Mouse (Mus musculus) lung, embryonic 14.5 days (tissue): Measurements from ENCODE around the gene Wnt1. TPM values are rescaled to one million over a fixed set of nuclear protein-coding genes. Genes with fewer than 3 reads are reported as not detected.
A peak's percentile ranks its signal among the peaks of the same experiment; 100 is the strongest.

Experiments
- ATAC-seq: fragments of 200-750 bp; cut with Nextera tagmentation; 2 replicates; pipeline ENCODE4 v1.8.0; 2017; ENCODE audit warnings: mild to moderate bottlenecking, moderate TSS enrichment, moderate library complexity; ENCODE audit not compliant: insufficient read depth
- DNase-seq: peaks from one replicate; pipeline ENCODE4 v3.0.0-alpha.2; 2015
- H3K27ac ChIP-seq: fragments of 300-500 bp; sonication (generic); 2 replicates; pipeline ENCODE4 v1.5.1; 2014; ENCODE audit warnings: low read depth, mild to moderate bottlenecking, moderate library complexity
- H3K27me3 ChIP-seq: fragments of 300-500 bp; sonication (generic); 2 replicates; pipeline ENCODE4 v1.6.1; 2014; ENCODE audit warnings: low read length, control low read depth; ENCODE audit not compliant: insufficient read depth
- H3K36me3 ChIP-seq: fragments of 300-500 bp; sonication (generic); 2 replicates; pipeline ENCODE4 v1.6.1; 2014; ENCODE audit warnings: control low read depth; ENCODE audit not compliant: insufficient read depth
- H3K4me1 ChIP-seq: fragments of 300-500 bp; sonication (generic); 2 replicates; pipeline ENCODE4 v1.6.1; 2014; ENCODE audit warnings: antibody characterized with exemption, control low read depth; ENCODE audit not compliant: insufficient read depth
- H3K4me2 ChIP-seq: fragments of 300-500 bp; sonication (generic); 2 replicates; pipeline ENCODE4 v1.6.1; 2014; ENCODE audit warnings: mild to moderate bottlenecking
- H3K4me3 ChIP-seq: fragments of 300-500 bp; sonication (generic); 2 replicates; pipeline ENCODE4 v1.5.1; 2014; ENCODE audit warnings: low read depth, low read length
- H3K9ac ChIP-seq: fragments of 300-500 bp; sonication (generic); 2 replicates; pipeline ENCODE4 v1.6.1; 2014
- H3K9me3 ChIP-seq: fragments of 300-500 bp; sonication (generic); 2 replicates; pipeline ENCODE4 v1.6.1; 2016; ENCODE audit warnings: low read depth, low read length, control low read depth
- CTCF ChIP-seq: IDR thresholded peaks from 2 replicates; pipeline ENCODE4 v1.5.1; 2016; ENCODE audit warnings: antibody characterized with exemption, low read depth
- WGBS: fragments of 180-500 bp; shearing (Covaris S2); extraction: QIAGEN DNeasy Blood & Tissue Kit; methylation state at CpG from one replicate; pipeline ENCODE4 v1.1.7; 2014; 5-methylcytosine and 5-hydroxymethylcytosine counted together
- polyA plus RNA-seq: library from polyadenylated mRNA; unstranded; fragments of >200 nt; fragmentation: Nextera tagmentation; extraction: Ambion mirVana; gene quantifications from 2 replicates; pipeline ENCODE4 v1.2.1, GENCODE M21; 2014

Gene Wnt1
- polyA plus RNA-seq, 1 experiment from 2014 or later, result not detected

GRCm38 (mm10) chr15:98796803-98797595 lies 7.3 kb downstream of the Wnt1 start:
- ATAC-seq (no peak), DNase-seq (peak; percentile 51)
- no peak overlapping the region for H3K9ac ChIP-seq
- no peak for TF ChIP-seq CTCF
- no peak overlapping the region for H3K4me3 ChIP-seq
- H3K4me1 ChIP-seq, result no peaks in the 10 kb centered on the region
- H3K4me2 ChIP-seq, result no peak overlapping the region
- H3K9me3 ChIP-seq, result no peaks in the 10 kb centered on the region
- peaks cover 100% of the 10 kb centered on the region for H3K27me3 ChIP-seq
- no peaks in the 10 kb centered on the region for H3K36me3 ChIP-seq
- 3% methylated on average over 13 of the region's 13 CpGs for WGBS
- no peak overlapping the region for H3K27ac ChIP-seq

GRCm38 (mm10) chr15:98797835-98798492 lies 8.3 kb downstream of the Wnt1 start:
- no peaks in the 10 kb centered on the region for H3K9me3 ChIP-seq
- H3K4me3 ChIP-seq, result no peak overlapping the region
- no peak for ATAC-seq
- H3K9ac ChIP-seq, result no peak overlapping the region
- DNase-seq, result no peak
- peaks cover 100% of the 10 kb centered on the region for H3K27me3 ChIP-seq
- 5% methylated on average over 27 of the region's 28 CpGs for WGBS
- no peak overlapping the region for H3K4me2 ChIP-seq
- no peaks in the 10 kb centered on the region for H3K4me1 ChIP-seq
- no peaks in the 10 kb centered on the region for H3K36me3 ChIP-seq
- H3K27ac ChIP-seq, result no peak overlapping the region
- no peak for TF ChIP-seq CTCF

GRCm38 (mm10) chr15:98798903-98799302 lies 9.2 kb downstream of the Wnt1 start:
- no peak for TF ChIP-seq CTCF
- H3K9me3 ChIP-seq, result no peaks in the 10 kb centered on the region
- no peaks in the 10 kb centered on the region for H3K36me3 ChIP-seq
- peaks cover 100% of the 10 kb centered on the region for H3K27me3 ChIP-seq
- no peak overlapping the region for H3K4me2 ChIP-seq
- H3K27ac ChIP-seq, result no peak overlapping the region
- WGBS, result 57% methylated on average over 3 of the region's 3 CpGs
- no peak for DNase-seq
- no peak for ATAC-seq
- no peaks in the 10 kb centered on the region for H3K4me1 ChIP-seq
- H3K9ac ChIP-seq, result no peak overlapping the region
- no peak overlapping the region for H3K4me3 ChIP-seq

GRCm38 (mm10) chr15:98799396-98799795 lies 9.7 kb downstream of the Wnt1 start:
- peak; percentile 83 for TF ChIP-seq CTCF
- peaks cover 100% of the 10 kb centered on the region for H3K27me3 ChIP-seq
- no peak overlapping the region for H3K9ac ChIP-seq
- DNase-seq (peak; percentile 94), ATAC-seq (no peak)
- H3K27ac ChIP-seq, result no peak overlapping the region
- no peaks in the 10 kb centered on the region for H3K9me3 ChIP-seq
- H3K36me3 ChIP-seq, result no peaks in the 10 kb centered on the region
- no peak overlapping the region for H3K4me2 ChIP-seq
- no peaks in the 10 kb centered on the region for H3K4me1 ChIP-seq
- no peak overlapping the region for H3K4me3 ChIP-seq
- WGBS, result 10% methylated on average over 12 of the region's 12 CpGs

- ATAC-seq (no peak), DNase-seq (no peak)
- H3K27ac ChIP-seq, result no peak overlapping the region
- no peak overlapping the region for H3K4me3 ChIP-seq
- H3K4me1 ChIP-seq, result peaks cover 4% of the 10 kb centered on the region; the same call in 1 of the 2 replicates
- H3K4me2 ChIP-seq, result no peak overlapping the region
- H3K9ac ChIP-seq, result no peak overlapping the region
- H3K36me3 ChIP-seq, result no peaks in the 10 kb centered on the region
- H3K27me3 ChIP-seq, result peaks cover 100% of the 10 kb centered on the region
- H3K9me3 ChIP-seq, result no peaks in the 10 kb centered on the region
- TF ChIP-seq CTCF, result no peak
- 5% methylated on average over 8 of the region's 8 CpGs for WGBS
Measured at GRCm38 (mm10) chr15:98802926-98803325, 13.3 kb downstream of the Wnt1 start.

GRCm38 (mm10) chr15:98804054-98804453 lies 14.4 kb downstream of the Wnt1 start:
- peaks cover 100% of the 10 kb centered on the region for H3K27me3 ChIP-seq
- peaks cover 9% of the 10 kb centered on the region; the same call in 1 of the 2 replicates for H3K4me1 ChIP-seq
- H3K36me3 ChIP-seq, result no peaks in the 10 kb centered on the region
- DNase-seq (peak; percentile 88), ATAC-seq (no peak)
- WGBS, result under 1% methylated on average over 32 of the region's 32 CpGs
- H3K9ac ChIP-seq, result no peak overlapping the region
- peak overlapping the region; percentile 48 for H3K4me2 ChIP-seq
- no peaks in the 10 kb centered on the region for H3K9me3 ChIP-seq
- no peak overlapping the region for H3K4me3 ChIP-seq
- no peak overlapping the region for H3K27ac ChIP-seq
- TF ChIP-seq CTCF, result peak; percentile 89

- H3K4me1 ChIP-seq, result peaks cover 9% of the 10 kb centered on the region; the same call in 1 of the 2 replicates
- WGBS, result 1% methylated on average over 64 of the region's 64 CpGs
- peak overlapping the region; percentile 83 for H3K4me2 ChIP-seq
- H3K4me3 ChIP-seq, result peak overlapping the region; percentile 45
- ATAC-seq (peak; percentile 42), DNase-seq (peak; percentile 89)
- H3K27me3 ChIP-seq, result peaks cover 97% of the 10 kb centered on the region
- peak overlapping the region; percentile 40 for H3K9ac ChIP-seq
- H3K27ac ChIP-seq, result no peak overlapping the region
- H3K9me3 ChIP-seq, result no peaks in the 10 kb centered on the region
- TF ChIP-seq CTCF, result peak; percentile 79
- H3K36me3 ChIP-seq, result no peaks in the 10 kb centered on the region
Measured at GRCm38 (mm10) chr15:98805324-98806040, 15.8 kb downstream of the Wnt1 start.
